Mouse (Mus musculus) small intestine, adult 2 months (tissue): Measurements from ENCODE around the gene Pja2. TPM values are rescaled to one million over a fixed set of nuclear protein-coding genes. Genes with fewer than 3 reads are reported as not detected.
"Not testable (repeated sequence)": the region's sequence is repeated elsewhere in the genome, so short reads cannot be mapped to it uniquely, and the experiment has no call there.

Experiments
- H3K27ac ChIP-seq: fragments of 200-500 bp; 2 replicates; pipeline ENCODE4 v1.5.1; 2012; ENCODE audit warnings: low read depth, low read length, control low read depth, inconsistent platforms; ENCODE audit not compliant: insufficient read depth
- H3K27me3 ChIP-seq: fragments of 200-500 bp; 2 replicates; pipeline ENCODE4 v1.6.1; 2012; ENCODE audit warnings: mild to moderate bottlenecking, moderate library complexity, low read length, inconsistent platforms; ENCODE audit not compliant: control insufficient read depth, insufficient read depth
- H3K36me3 ChIP-seq: fragments of 200-500 bp; 2 replicates; pipeline ENCODE4 v1.6.1; 2012; ENCODE audit warnings: mild to moderate bottlenecking, low read length, control low read depth, inconsistent platforms; ENCODE audit not compliant: control insufficient read depth, insufficient read depth
- H3K4me1 ChIP-seq: fragments of 200-500 bp; 2 replicates; pipeline ENCODE4 v1.6.1; 2012; ENCODE audit warnings: low read length, inconsistent platforms, mixed read lengths; ENCODE audit not compliant: control insufficient read depth, insufficient read depth, insufficient read length
- H3K4me3 ChIP-seq: fragments of 200-500 bp; 2 replicates; pipeline ENCODE4 v1.5.1; 2012; ENCODE audit warnings: low read depth, mild to moderate bottlenecking, control low read depth, inconsistent platforms, low read length, moderate library complexity
- CTCF ChIP-seq: fragments of 200-500 bp; IDR thresholded peaks from 2 replicates; pipeline ENCODE4 v1.5.1; 2012; ENCODE audit warnings: low read depth, mild to moderate bottlenecking, control low read depth, inconsistent platforms, low read length, moderate library complexity, mixed read lengths; ENCODE audit not compliant: insufficient replicate concordance, insufficient read length; ENCODE audit errors: extremely low read depth
- POLR2A ChIP-seq: fragments of 200-500 bp; IDR thresholded peaks from 2 replicates; pipeline ENCODE4 v1.6.1; 2012; ENCODE audit warnings: low read depth, mild to moderate bottlenecking, control low read depth, inconsistent platforms, low read length, moderate library complexity
- WGBS: fragments of 180-500 bp; shearing (Covaris S2); methylation state at CpG from one replicate; pipeline ENCODE4 v1.1.7; 2018; 5-methylcytosine and 5-hydroxymethylcytosine counted together
- polyA plus RNA-seq: library from polyadenylated mRNA; depleted of rRNA; stranded (reverse); fragments of >200 nt; gene quantifications from 2 replicates; pipeline ENCODE4 v1.2.3, GENCODE M21; 2012

The Pja2 gene
- polyA plus RNA-seq, 1 experiment: 6.4 TPM

DNA sequence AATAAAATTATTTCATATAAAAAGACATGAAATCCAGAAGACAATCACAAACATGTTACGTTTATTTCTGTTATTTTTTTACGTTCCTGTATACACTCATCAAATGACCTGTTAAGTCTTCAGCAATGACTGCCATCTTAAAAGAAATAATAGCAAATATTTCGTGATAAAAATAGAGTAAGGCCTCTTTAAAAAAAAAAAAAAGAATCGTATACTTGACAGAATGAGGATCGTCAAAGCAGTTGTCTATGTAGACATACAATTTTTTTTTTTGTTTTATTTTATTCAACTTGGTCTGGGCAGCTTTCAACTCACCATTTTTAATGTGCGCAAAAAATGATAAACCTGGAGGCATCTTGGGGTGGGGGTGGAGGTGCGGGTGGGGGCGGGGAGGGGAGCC lies 831 bp downstream of the Pja2 start:
- Histone ChIP-seq H3K4me1 (no peaks in the 10 kb centered on the region), H3K4me3 (peak overlapping the region; percentile 91), H3K27me3 (no peaks in the 10 kb centered on the region), H3K27ac (no peak overlapping the region; the same call in 1 of the 2 replicates), H3K36me3 (no peaks in the 10 kb centered on the region)
- no peak for TF ChIP-seq CTCF
- no peak for TF ChIP-seq POLR2A
- WGBS: 19% methylated on average over 8 of the region's 8 CpGs

DNA sequence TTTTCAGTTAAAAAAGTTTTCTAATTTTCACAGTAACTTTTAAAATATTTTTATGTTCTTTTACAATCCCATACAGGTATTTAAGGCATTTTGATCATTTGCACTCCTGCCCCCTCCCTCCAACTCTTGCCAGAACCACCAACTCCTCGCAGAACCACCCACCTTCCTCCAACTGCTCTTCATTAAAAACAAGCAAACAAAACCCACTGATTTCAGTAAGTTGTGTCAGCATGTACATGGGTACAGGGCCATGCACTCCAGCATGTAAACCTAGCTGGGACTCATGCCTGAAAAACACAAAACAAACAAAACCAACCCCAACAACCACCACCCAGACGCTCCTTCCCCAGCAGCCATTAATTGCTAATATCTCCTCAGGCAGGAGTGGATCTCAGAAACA lies 7.2 kb downstream of the Pja2 start:
- 79% methylated on average over 2 of the region's 2 CpGs for WGBS
- TF ChIP-seq CTCF: no peak
- no peak for TF ChIP-seq POLR2A
- H3K4me3 ChIP-seq: no peak overlapping the region
- no peaks in the 10 kb centered on the region for H3K27me3 ChIP-seq
- H3K36me3 ChIP-seq: no peaks in the 10 kb centered on the region
- no peak overlapping the region for H3K27ac ChIP-seq
- no peaks in the 10 kb centered on the region for H3K4me1 ChIP-seq

DNA sequence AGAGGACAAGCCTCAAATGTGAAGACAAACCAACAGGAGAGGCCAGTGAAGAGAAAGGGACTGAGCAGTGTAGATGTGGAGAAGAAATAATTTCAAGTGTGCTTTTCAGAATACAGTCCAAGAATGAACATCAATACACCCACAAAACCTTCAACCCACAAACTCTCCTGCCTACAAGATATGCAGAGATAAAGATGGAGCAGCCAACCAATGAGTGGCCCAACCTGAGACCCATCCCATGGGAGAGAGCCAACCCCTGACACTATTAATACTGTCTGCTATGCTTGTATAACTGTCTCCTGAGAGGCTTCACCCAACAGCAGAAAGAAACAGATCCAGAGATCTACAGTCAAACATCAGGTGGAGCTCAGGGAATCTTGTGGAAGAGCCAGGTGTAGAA lies 16.3 kb downstream of the Pja2 start:
- Histone ChIP-seq H3K4me1 (peaks cover 2% of the 10 kb centered on the region; the same call in 1 of the 2 replicates), H3K27ac (no peak overlapping the region), H3K4me3 (no peak overlapping the region), H3K36me3 (peaks cover 7% of the 10 kb centered on the region), H3K27me3 (no peaks in the 10 kb centered on the region)
- TF ChIP-seq POLR2A: no peak
- no peak for TF ChIP-seq CTCF

DNA sequence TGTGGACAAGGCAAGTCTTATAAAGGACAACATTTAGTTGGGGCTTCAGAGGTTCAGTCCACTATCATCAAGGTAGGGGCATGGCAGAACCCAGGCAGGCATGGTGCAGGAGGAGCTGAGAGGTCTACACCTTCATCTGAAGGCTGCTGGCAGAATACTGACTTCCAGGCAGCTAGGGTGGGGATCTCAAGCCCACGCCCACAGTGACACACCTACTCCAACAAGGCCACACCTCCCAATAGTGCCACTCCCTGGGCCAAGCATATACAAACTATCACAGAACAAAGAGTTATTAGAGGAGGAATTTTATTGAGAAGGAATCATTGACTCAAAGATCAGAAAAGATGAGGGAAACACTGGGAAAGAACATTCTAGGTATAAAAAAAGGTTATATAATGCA lies 17.2 kb downstream of the Pja2 start:
- H3K4me1 ChIP-seq, H3K27ac ChIP-seq, H3K27me3 ChIP-seq, H3K4me3 ChIP-seq, H3K36me3 ChIP-seq: not testable (repeated sequence)
- 35% methylated on average over 1 of the region's 1 CpGs for WGBS

DNA sequence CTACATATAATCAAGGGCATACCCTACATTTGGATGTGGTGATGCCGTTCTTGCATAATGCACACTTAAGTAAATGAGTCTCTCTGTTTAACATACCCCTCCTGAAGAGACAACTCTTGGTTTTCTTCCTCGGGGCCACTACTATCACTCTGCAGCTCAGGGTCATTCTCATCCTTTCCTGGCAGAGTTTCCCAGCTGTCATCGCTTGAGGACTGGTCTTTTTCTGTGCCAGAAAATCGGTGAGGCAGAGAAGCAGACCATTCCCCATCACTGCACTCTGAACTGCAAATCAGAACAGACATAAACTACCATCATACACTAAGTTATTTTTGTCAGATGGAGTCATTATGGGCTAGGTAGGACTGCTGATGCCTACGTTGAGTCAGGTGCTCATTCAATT lies 34.1 kb downstream of the Pja2 start:
- Histone ChIP-seq H3K27ac (no peak overlapping the region), H3K36me3 (peaks cover 2% of the 10 kb centered on the region; the same call in 1 of the 2 replicates), H3K4me1 (no peaks in the 10 kb centered on the region), H3K27me3 (no peaks in the 10 kb centered on the region), H3K4me3 (no peak overlapping the region)
- TF ChIP-seq POLR2A (no peak), CTCF (no peak)
- WGBS: 86% methylated on average over 5 of the region's 5 CpGs

DNA sequence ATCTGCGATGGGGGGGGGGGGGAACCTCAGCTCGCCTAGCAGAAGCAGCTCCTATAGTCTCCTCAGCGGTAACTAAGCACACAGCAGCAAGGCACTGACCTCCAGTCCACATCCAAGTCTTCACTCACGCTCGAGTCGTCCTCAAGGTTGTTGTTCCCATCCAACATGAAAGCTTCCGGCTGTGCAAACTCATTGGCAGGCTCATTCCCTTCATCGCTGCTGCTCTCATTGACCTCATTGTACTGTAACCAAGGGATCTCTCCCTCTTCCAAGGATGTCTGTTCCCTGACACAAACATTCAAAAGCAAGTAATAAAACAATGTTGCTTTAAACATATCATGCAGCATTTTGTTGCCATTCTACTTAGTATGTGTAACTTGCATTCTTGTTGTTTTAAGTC lies 39.0 kb downstream of the Pja2 start:
- Histone ChIP-seq H3K4me1 (no peaks in the 10 kb centered on the region), H3K4me3 (no peak overlapping the region), H3K36me3 (peaks cover 15% of the 10 kb centered on the region), H3K27me3 (no peaks in the 10 kb centered on the region), H3K27ac (no peak overlapping the region)
- WGBS: 90% methylated on average over 8 of the region's 8 CpGs
- TF ChIP-seq CTCF (no peak), POLR2A (no peak)

DNA sequence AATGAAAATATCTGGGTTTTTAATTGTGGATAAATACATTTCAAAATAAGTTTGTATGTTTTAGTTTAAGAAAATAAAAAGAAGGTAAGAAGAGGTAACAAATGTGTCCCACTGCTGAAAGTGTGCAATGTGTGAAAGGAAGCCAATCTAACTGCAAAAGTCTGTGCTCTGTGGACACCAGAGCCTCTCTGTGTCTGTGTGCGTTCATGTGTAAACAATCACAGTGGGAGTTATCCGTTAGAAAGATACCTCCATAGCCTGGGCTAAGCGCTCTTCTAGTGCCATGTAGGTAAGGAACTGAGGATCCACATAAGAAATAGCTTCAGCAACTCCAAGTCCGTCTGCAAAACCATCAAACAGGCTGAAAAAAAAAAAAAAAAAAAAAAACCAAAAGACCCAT lies 42.0 kb downstream of the Pja2 start:
- WGBS: 90% methylated on average over 4 of the region's 4 CpGs
- H3K4me1 ChIP-seq: no peaks in the 10 kb centered on the region
- H3K36me3 ChIP-seq: peaks cover 28% of the 10 kb centered on the region
- no peak overlapping the region for H3K4me3 ChIP-seq
- no peak overlapping the region for H3K27ac ChIP-seq
- no peaks in the 10 kb centered on the region for H3K27me3 ChIP-seq
- TF ChIP-seq CTCF: no peak
- no peak for TF ChIP-seq POLR2A

DNA sequence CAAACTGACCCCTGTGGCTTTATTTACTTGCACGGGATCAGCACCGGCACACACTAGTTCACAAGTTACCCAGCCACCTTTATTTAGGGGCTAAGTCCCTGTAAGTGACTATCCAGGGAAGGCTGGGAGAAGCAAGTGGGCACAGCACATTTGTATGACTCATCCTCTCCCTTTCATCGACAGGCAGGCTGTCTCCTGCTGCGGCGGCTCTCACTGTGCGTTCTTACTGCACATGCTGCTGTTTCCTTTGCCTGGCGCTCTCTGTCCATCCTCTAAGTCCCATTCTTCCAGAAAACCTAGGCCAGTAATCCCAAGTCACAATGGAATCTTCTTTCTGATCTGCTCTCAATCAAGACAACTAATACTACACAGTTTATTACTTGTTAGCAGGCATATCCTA lies 43.7 kb downstream of the Pja2 start:
- WGBS: 88% methylated on average over 7 of the region's 7 CpGs
- TF ChIP-seq CTCF: no peak
- TF ChIP-seq POLR2A: no peak
- Histone ChIP-seq H3K4me1 (no peaks in the 10 kb centered on the region), H3K4me3 (no peak overlapping the region), H3K27ac (no peak overlapping the region), H3K27me3 (no peaks in the 10 kb centered on the region), H3K36me3 (peaks cover 40% of the 10 kb centered on the region)
